Mouse (Mus musculus) megakaryocyte, adult 5-6 weeks (primary cell): Measurements from ENCODE around the gene Nxph4. TPM values are rescaled to one million over a fixed set of nuclear protein-coding genes. Genes with fewer than 3 reads are reported as not detected.
A peak's percentile ranks its signal among the peaks of the same experiment; 100 is the strongest.

Source experiments
- ATAC-seq: 2 replicates; pipeline ENCODE4 v1.8.0; 2016; ENCODE audit warnings: mild to moderate bottlenecking, inconsistent platforms; ENCODE audit not compliant: poor library complexity, severe bottlenecking
- total RNA-seq, 2 experiments: library from RNA; stranded (forward) in 1 of 2; stranded (reverse) in 1 of 2; fragments of 153-499, 151-499 nt in 1 of 2; fragments of 221-1000, 200-1000 nt in 1 of 2; gene quantifications; 2 replicates each; pipeline versions ENCODE4 v1.2.3 to v1.2.4; 2015 to 2017

Nxph4 gene
- total RNA-seq, 2 experiments from 2014 or later = not detected

GRCm38 (mm10) chr10:127492118-127492517, 42.2 kb downstream of the Nxph4 start:
- ATAC-seq = no peak

- ATAC-seq = no peak
Observed at GRCm38 (mm10) chr10:127491128-127491512, 43.2 kb downstream of the Nxph4 start.

- no peak for ATAC-seq
Observed at GRCm38 (mm10) chr10:127490160-127491127, 43.9 kb downstream of the Nxph4 start.

GRCm38 (mm10) chr10:127488856-127489255, 45.5 kb downstream of the Nxph4 start:
- no peak for ATAC-seq

- no peak for ATAC-seq
Observed at GRCm38 (mm10) chr10:127485235-127485634, 49.1 kb downstream of the Nxph4 start.

GRCm38 (mm10) chr10:127480833-127481813, 53.2 kb downstream of the Nxph4 start:
- peak; percentile 89 for ATAC-seq

- ATAC-seq = no peak; the same call in 1 of the 2 replicates
Observed at GRCm38 (mm10) chr10:127479131-127479530, 55.2 kb downstream of the Nxph4 start.

- ATAC-seq = no peak
Observed at GRCm38 (mm10) chr10:127477301-127477700, 57.1 kb downstream of the Nxph4 start.

- no peak for ATAC-seq
Observed at GRCm38 (mm10) chr10:127476541-127476940, 57.8 kb downstream of the Nxph4 start.

Other genes starting within 250 kb of the Nxph4 start
- 40.4 and 48.4 TPM in 2 replicates for gene Mbd6, start 245.5 kb downstream of the Nxph4 start, total RNA-seq (2015)
- gene Mbd6, start 245.5 kb downstream of the Nxph4 start, total RNA-seq (2017) = 5.6 and 8.9 TPM in 2 replicates
- 38.4 and 47.8 TPM in 2 replicates for gene Mars, start 222.8 kb downstream of the Nxph4 start, total RNA-seq (2015)
- gene Mars, start 222.8 kb downstream of the Nxph4 start, total RNA-seq (2017) = 80.3 and 95.2 TPM in 2 replicates
- gene Arhgap9, start 212.6 kb downstream of the Nxph4 start, total RNA-seq (2015) = 135 and 138 TPM in 2 replicates
- 96.8 and 108 TPM in 2 replicates for gene Arhgap9, start 212.6 kb downstream of the Nxph4 start, total RNA-seq (2017)
- gene Gli1, start 192.6 kb downstream of the Nxph4 start, total RNA-seq (2015) = not detected in 2 replicates
- not detected in 2 replicates for gene Gli1, start 192.6 kb downstream of the Nxph4 start, total RNA-seq (2017)
- gene Inhbe, start 180.1 kb downstream of the Nxph4 start, total RNA-seq (2015) = not detected in 2 replicates
- 0.04 TPM in 1 of 2 replicates, not detected in the other for gene Inhbe, start 180.1 kb downstream of the Nxph4 start, total RNA-seq (2017)
- not detected in 2 replicates for gene Inhbc, start 164.1 kb downstream of the Nxph4 start, total RNA-seq (2015)
- gene Inhbc, start 164.1 kb downstream of the Nxph4 start, total RNA-seq (2017) = not detected in 2 replicates
- 87.2 and 101 TPM in 2 replicates for gene R3hdm2, start 154.2 kb downstream of the Nxph4 start, total RNA-seq (2015)
- 30.6 and 41.3 TPM in 2 replicates for gene R3hdm2, start 154.2 kb downstream of the Nxph4 start, total RNA-seq (2017)
- gene Stac3, start 32.9 kb downstream of the Nxph4 start, total RNA-seq (2015) = 1.2 TPM in 1 of 2 replicates, not detected in the other
- gene Stac3, start 32.9 kb downstream of the Nxph4 start, total RNA-seq (2017) = 0.40 TPM in 1 of 2 replicates, not detected in the other
- gene Ndufa4l2, start 19.6 kb downstream of the Nxph4 start, total RNA-seq (2015) = not detected in 2 replicates
- not detected in 2 replicates for gene Ndufa4l2, start 19.6 kb downstream of the Nxph4 start, total RNA-seq (2017)
- 31.3 and 31.9 TPM in 2 replicates for gene Shmt2, start 12.1 kb downstream of the Nxph4 start, total RNA-seq (2015)
- gene Shmt2, start 12.1 kb downstream of the Nxph4 start, total RNA-seq (2017) = 27.8 and 33.1 TPM in 2 replicates
- gene Lrp1, start 86.6 kb upstream of the Nxph4 start, total RNA-seq (2015) = 85.5 and 104 TPM in 2 replicates
- gene Lrp1, start 86.6 kb upstream of the Nxph4 start, total RNA-seq (2017) = 62.4 and 72.2 TPM in 2 replicates
- gene Stat6, start 108.4 kb upstream of the Nxph4 start, total RNA-seq (2015) = 82.5 and 89.6 TPM in 2 replicates
- 120 and 128 TPM in 2 replicates for gene Stat6, start 108.4 kb upstream of the Nxph4 start, total RNA-seq (2017)
- 15.2 and 18.4 TPM in 2 replicates for gene Nemp1, start 132.3 kb upstream of the Nxph4 start, total RNA-seq (2015)
- gene Nemp1, start 132.3 kb upstream of the Nxph4 start, total RNA-seq (2017) = 17.0 and 17.5 TPM in 2 replicates
- 2.0 and 2.6 TPM in 2 replicates for gene Nab2, start 134.0 kb upstream of the Nxph4 start, total RNA-seq (2015)
- gene Nab2, start 134.0 kb upstream of the Nxph4 start, total RNA-seq (2017) = 2.3 and 2.4 TPM in 2 replicates
- gene Myo1a, start 170.6 kb upstream of the Nxph4 start, total RNA-seq (2015) = 0.16 TPM in 1 of 2 replicates, not detected in the other
- 0.20 TPM in 1 of 2 replicates, not detected in the other for gene Myo1a, start 170.6 kb upstream of the Nxph4 start, total RNA-seq (2017)
- gene Tac2, start 189.9 kb upstream of the Nxph4 start, total RNA-seq (2015) = 1.1 and 1.8 TPM in 2 replicates
- gene Tac2, start 189.9 kb upstream of the Nxph4 start, total RNA-seq (2017) = 0.37 and 0.51 TPM in 2 replicates
- 3.3 and 5.1 TPM in 2 replicates for gene Zbtb39, start 205.0 kb upstream of the Nxph4 start, total RNA-seq (2015)
- 3.2 and 4.3 TPM in 2 replicates for gene Zbtb39, start 205.0 kb upstream of the Nxph4 start, total RNA-seq (2017)
- not detected in 2 replicates for gene Gpr182, start 217.2 kb upstream of the Nxph4 start, total RNA-seq (2015)
- 0.11 TPM in 1 of 2 replicates, not detected in the other for gene Gpr182, start 217.2 kb upstream of the Nxph4 start, total RNA-seq (2017)
- not detected in 2 replicates for gene Rdh1, start 225.2 kb upstream of the Nxph4 start, total RNA-seq (2015)
- not detected in 2 replicates for gene Rdh1, start 225.2 kb upstream of the Nxph4 start, total RNA-seq (2017)
- gene Rdh16f1, start 225.2 kb upstream of the Nxph4 start, total RNA-seq (2015) = not detected in 2 replicates
- gene Rdh16f1, start 225.2 kb upstream of the Nxph4 start, total RNA-seq (2017) = not detected in 2 replicates
- not detected in 2 replicates for gene Rdh9, start 241.8 kb upstream of the Nxph4 start, total RNA-seq (2015)
- not detected in 2 replicates for gene Rdh9, start 241.8 kb upstream of the Nxph4 start, total RNA-seq (2017)